Mouse (Mus musculus) hematopoietic stem cell, adult 5-6 weeks (primary cell): ENCODE results near the gene Gtpbp2. TPM values are rescaled to one million over a fixed set of nuclear protein-coding genes. Genes with fewer than 3 reads are reported as not detected.

Source experiments
- ATAC-seq, 2 experiments: fragments of 125-278 bp in 1 of 2; replicated peaks in 1 of 2; 2 replicates each; pipeline ENCODE4 v1.8.0; 2016 to 2017; ENCODE audit warnings: inconsistent platforms in 2 of 2, mild to moderate bottlenecking in 2 of 2, moderate number of reproducible peaks in 2 of 2, low read depth in 1 of 2, moderate TSS enrichment in 1 of 2; ENCODE audit not compliant: low FRiP score in 2 of 2, poor library complexity in 2 of 2, severe bottlenecking in 2 of 2, insufficient read depth in 1 of 2, low TSS enrichment in 1 of 2
- total RNA-seq: library from RNA; stranded (forward); fragments of 172-1452, 232-1000 nt; gene quantifications from 2 replicates; pipeline ENCODE4 v1.2.3, GENCODE M21; 2017

The Gtpbp2 gene
- total RNA-seq, 1 experiment from 2014 or later, result 72.0 TPM

GRCm38 (mm10) chr17:46168768-46169167 lies 7.9 kb downstream of the Gtpbp2 start:
- no peak for ATAC-seq

- ATAC-seq, result peak; percentile 49 to 64; a peak in 3 of 4 replicates
Measured at GRCm38 (mm10) chr17:46170538-46170937, 9.7 kb downstream of the Gtpbp2 start.

GRCm38 (mm10) chr17:46182273-46182672 lies 21.4 kb downstream of the Gtpbp2 start:
- no peak for ATAC-seq

GRCm38 (mm10) chr17:46188829-46189228 lies 28.0 kb downstream of the Gtpbp2 start:
- ATAC-seq, result no peak

- ATAC-seq, result no peak
Measured at GRCm38 (mm10) chr17:46201151-46201550, 40.3 kb downstream of the Gtpbp2 start.

- peak; percentile 94 to 95 for ATAC-seq
Measured at GRCm38 (mm10) chr17:46202421-46203071, 41.7 kb downstream of the Gtpbp2 start, which contains the start of the genes Polh and Xpo5. TSS of gene Polh (minus strand) at chr17:46202645. TSS of gene Xpo5 (plus strand) at chr17:46202782.

- ATAC-seq, result 0 out of 4 replicates have a peak, but pooled peaks of 1 of the 2 experiments have one; percentile 5
Measured at GRCm38 (mm10) chr17:46203078-46203477, 42.2 kb downstream of the Gtpbp2 start.

GRCm38 (mm10) chr17:46206676-46207075 lies 45.8 kb downstream of the Gtpbp2 start:
- no peak for ATAC-seq

GRCm38 (mm10) chr17:46210550-46210949 lies 49.7 kb downstream of the Gtpbp2 start:
- no peak for ATAC-seq

Other genes starting within 250 kb of the Gtpbp2 start
- gene Vegfa, start 128.7 kb upstream of the Gtpbp2 start, total RNA-seq, result 29.6 and 53.8 TPM in 2 replicates
- 32.8 and 34.5 TPM in 2 replicates for gene Mrps18a, start 50.0 kb upstream of the Gtpbp2 start, total RNA-seq
- gene Rsph9, start 16.8 kb upstream of the Gtpbp2 start, total RNA-seq, result 2.1 and 2.7 TPM in 2 replicates
- gene Mad2l1bp, start 7.5 kb upstream of the Gtpbp2 start, total RNA-seq, result 0.60 and 8.4 TPM in 2 replicates
- gene Polh, start 41.6 kb downstream of the Gtpbp2 start, total RNA-seq, result 18.2 and 24.1 TPM in 2 replicates
- gene Xpo5, start 41.8 kb downstream of the Gtpbp2 start, total RNA-seq, result 52.8 and 57.3 TPM in 2 replicates
- 39.4 and 54.0 TPM in 2 replicates for gene Polr1c, start 87.0 kb downstream of the Gtpbp2 start, total RNA-seq
- 29.2 and 56.5 TPM in 2 replicates for gene Yipf3, start 87.0 kb downstream of the Gtpbp2 start, total RNA-seq
- 0.25 TPM in 1 of 2 replicates, not detected in the other for gene Lrrc73, start 92.5 kb downstream of the Gtpbp2 start, total RNA-seq
- gene Tjap1, start 122.0 kb downstream of the Gtpbp2 start, total RNA-seq, result 9.6 and 30.5 TPM in 2 replicates
- not detected in 2 replicates for gene Dlk2, start 136.4 kb downstream of the Gtpbp2 start, total RNA-seq
- 1.3 and 2.2 TPM in 2 replicates for gene Abcc10, start 167.3 kb downstream of the Gtpbp2 start, total RNA-seq
- gene Zfp318, start 222.7 kb downstream of the Gtpbp2 start, total RNA-seq, result 25.3 and 64.6 TPM in 2 replicates